Mouse (Mus musculus) layer of hippocampus, adult 11-12 months (tissue): ENCODE measurements around the gene Myo18b.
A peak's percentile ranks its signal among the peaks of the same experiment; 100 is the strongest.

ENCODE experiments used
- DNase-seq: peaks from one replicate; pipeline ENCODE4 v3.0.0; 2022; ENCODE audit warnings: low spot score

The Myo18b gene

GRCm38 (mm10) chr5:112895674-112896654 lies at the start of gene Myo18b:
TSS of gene Myo18b (minus strand) at chr5:112896362.
- peak; percentile 2 for DNase-seq

- no peak for DNase-seq
These were observed 49.8 kb upstream of the Myo18b start for GRCm38 (mm10) chr5:112945925-112946324.

- no peak for DNase-seq
These were observed 46.1 kb upstream of the Myo18b start for GRCm38 (mm10) chr5:112942244-112942643.

- DNase-seq = no peak
These were observed 44.8 kb upstream of the Myo18b start for GRCm38 (mm10) chr5:112941001-112941400.

- no peak for DNase-seq
These were observed 40.5 kb upstream of the Myo18b start for GRCm38 (mm10) chr5:112936632-112937031.

- no peak for DNase-seq
These were observed 39.3 kb upstream of the Myo18b start for GRCm38 (mm10) chr5:112935436-112935835.

GRCm38 (mm10) chr5:112932878-112933567 lies 36.9 kb upstream of the Myo18b start:
- DNase-seq = peak; percentile 58

- no peak for DNase-seq
These were observed 35.7 kb upstream of the Myo18b start for GRCm38 (mm10) chr5:112931901-112932300.

GRCm38 (mm10) chr5:112928201-112928881 lies 32.2 kb upstream of the Myo18b start:
- DNase-seq = no peak

- no peak for DNase-seq
These were observed 29.3 kb upstream of the Myo18b start for GRCm38 (mm10) chr5:112925422-112925821.

GRCm38 (mm10) chr5:112924806-112925205 lies 28.6 kb upstream of the Myo18b start:
- no peak for DNase-seq

- DNase-seq = no peak
These were observed 27.7 kb upstream of the Myo18b start for GRCm38 (mm10) chr5:112923841-112924240.

- DNase-seq = no peak
These were observed 25.8 kb upstream of the Myo18b start for GRCm38 (mm10) chr5:112921914-112922313.

GRCm38 (mm10) chr5:112910381-112910780 lies 14.2 kb upstream of the Myo18b start:
- DNase-seq = no peak

GRCm38 (mm10) chr5:112908169-112908614 lies 12.0 kb upstream of the Myo18b start:
- no peak for DNase-seq

- no peak for DNase-seq
These were observed 11.3 kb upstream of the Myo18b start for GRCm38 (mm10) chr5:112907504-112907903.

- no peak for DNase-seq
These were observed 2.6 kb downstream of the Myo18b start for GRCm38 (mm10) chr5:112893462-112894060.

- DNase-seq = no peak
These were observed 3.8 kb downstream of the Myo18b start for GRCm38 (mm10) chr5:112892411-112892810.

- no peak for DNase-seq
These were observed 7.5 kb downstream of the Myo18b start for GRCm38 (mm10) chr5:112888651-112889050.

GRCm38 (mm10) chr5:112886687-112887491 lies 9.3 kb downstream of the Myo18b start:
- DNase-seq = peak; percentile 55
